Mouse (Mus musculus) MEL (cell line): ENCODE data around the gene Lrrc20.

Experiments used
- CHD2 ChIP-seq: IDR thresholded peaks from 2 replicates; pipeline ENCODE4 v1.6.1; 2011; ENCODE audit warnings: low read length, improper control_type of control experiment
- CTCF ChIP-seq, 3 experiments: IDR thresholded peaks in 2 of 3; conservative IDR thresholded peaks in 1 of 3; 2 replicates each; pipeline ENCODE4 v1.5.1; 2011 to 2012; ENCODE audit warnings: low read length in 3 of 3, low read depth in 2 of 3, mild to moderate bottlenecking in 2 of 3, improper control_type of control experiment in 1 of 3, inconsistent platforms in 1 of 3, mixed read lengths in 1 of 3, moderate library complexity in 1 of 3; ENCODE audit not compliant: control insufficient read depth in 1 of 3, insufficient read depth in 1 of 3, poor library complexity in 1 of 3, severe bottlenecking in 1 of 3
- JUND ChIP-seq: IDR thresholded peaks from 2 replicates; pipeline ENCODE4 v1.6.1; 2011; ENCODE audit warnings: low read depth, mild to moderate bottlenecking, improper control_type of control experiment, low read length
- POLR2A ChIP-seq, 2 experiments: IDR thresholded peaks; 2 replicates each; pipeline ENCODE4 v1.6.1; 2011 to 2012; ENCODE audit warnings: low read length in 2 of 2, mild to moderate bottlenecking in 2 of 2, control low read depth in 1 of 2, improper control_type of control experiment in 1 of 2, low read depth in 1 of 2, moderate library complexity in 1 of 2; ENCODE audit not compliant: control insufficient read depth in 1 of 2, insufficient read depth in 1 of 2, poor library complexity in 1 of 2
- RCOR1 ChIP-seq: IDR thresholded peaks from 2 replicates; pipeline ENCODE4 v1.6.1; 2012; ENCODE audit warnings: low read depth, mild to moderate bottlenecking, inconsistent platforms, low read length, improper control_type of control experiment
- SIN3A ChIP-seq: IDR thresholded peaks from 2 replicates; pipeline ENCODE4 v1.6.1; 2012; ENCODE audit warnings: low read length, improper control_type of control experiment, inconsistent platforms
- ZMIZ1 ChIP-seq: IDR thresholded peaks from 2 replicates; pipeline ENCODE4 v1.6.1; 2012; ENCODE audit warnings: low read depth, mild to moderate bottlenecking, inconsistent platforms, low read length, improper control_type of control experiment, moderate library complexity
- ZNF384 ChIP-seq: IDR thresholded peaks from 2 replicates; pipeline ENCODE4 v1.6.1; 2012; ENCODE audit warnings: low read depth, mild to moderate bottlenecking, inconsistent platforms, low read length, improper control_type of control experiment

DNA sequence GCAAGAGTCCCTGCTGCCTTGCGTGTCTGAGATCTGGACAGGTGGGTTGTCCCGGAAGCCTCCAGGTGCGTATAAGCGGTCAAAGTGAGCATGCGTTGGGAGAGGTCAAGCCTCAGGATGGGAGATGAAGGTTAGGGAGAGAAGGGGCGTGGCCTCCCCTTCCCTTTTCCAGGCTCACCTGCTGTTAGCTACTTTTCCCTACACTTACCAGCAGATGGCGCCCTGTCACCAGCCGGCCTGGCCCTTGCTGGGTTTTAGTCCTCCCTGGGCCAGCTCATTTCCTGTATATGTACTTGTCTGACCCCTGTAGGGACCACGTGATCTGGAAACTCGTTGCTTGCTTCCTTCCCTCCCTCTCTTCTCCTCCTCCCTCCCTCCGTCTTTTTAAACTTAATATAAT lies 16.4 kb downstream of the Lrrc20 start:
- peak; percentile 89 to 93 (median 92) for TF ChIP-seq CTCF (IDR thresholded peaks at IDR 0.05 in 2 of 3, conservative IDR thresholded peaks at IDR 0.05 in 1 of 3; ENCODE audit: control insufficient read depth in 1 of 3, insufficient read depth in 1 of 3, low read depth in 2 of 3, low read length in 3 of 3, poor library complexity in 1 of 3, severe bottlenecking in 1 of 3)
- no peak for TF ChIP-seq ZNF384
- no peak for TF ChIP-seq SIN3A
- TF ChIP-seq POLR2A (IDR thresholded peaks at IDR 0.05; ENCODE audit: control insufficient read depth in 1 of 2, insufficient read depth in 1 of 2, low read depth in 1 of 2, low read length in 2 of 2, poor library complexity in 1 of 2), result peak in 1 of 2 experiments; percentile 26; a peak in 1 of 4 replicates
- TF ChIP-seq CHD2, result no peak
- no peak for TF ChIP-seq RCOR1
- TF ChIP-seq JUND, result no peak
- no peak for TF ChIP-seq ZMIZ1
